Mouse (Mus musculus) C2C12 (cell line): Measurements from ENCODE around the gene Prpf4b.

ENCODE experiments used
- CEBPB ChIP-seq: IDR thresholded peaks from one replicate; pipeline ENCODE4 v1.6.1; 2011; ENCODE audit warnings: low read depth, mild to moderate bottlenecking, control low read depth, moderate library complexity
- CTCF ChIP-seq: IDR thresholded peaks from one replicate; pipeline ENCODE4 v1.5.1; 2011; ENCODE audit not compliant: control insufficient read depth, insufficient read depth, insufficient read length
- FOSL1 ChIP-seq: IDR thresholded peaks from one replicate; pipeline ENCODE4 v1.8.0; 2011; ENCODE audit warnings: mild to moderate bottlenecking, low read length; ENCODE audit not compliant: poor library complexity, insufficient read depth, severe bottlenecking
- MAX ChIP-seq: IDR thresholded peaks from one replicate; pipeline ENCODE4 v1.6.1; 2011; ENCODE audit warnings: mild to moderate bottlenecking, control low read depth
- MYOD1 ChIP-seq: IDR thresholded peaks from one replicate; pipeline ENCODE4 v1.6.1; 2011; ENCODE audit warnings: low read depth; ENCODE audit not compliant: control insufficient read depth, insufficient read length
- MYOG ChIP-seq: IDR thresholded peaks from one replicate; pipeline ENCODE4 v1.6.1; 2011; ENCODE audit not compliant: control insufficient read depth, insufficient read length; ENCODE audit errors: extremely low read depth
- USF1 ChIP-seq: IDR thresholded peaks from one replicate; pipeline ENCODE4 v1.6.1; 2011; ENCODE audit warnings: low read depth, mild to moderate bottlenecking, control low read depth, moderate library complexity

GRCm38 (mm10) chr13:34875166-34875710 is at the start of gene Prpf4b:
- TF ChIP-seq CTCF (no peak), CEBPB (no peak), MAX (peak; percentile 44), MYOG (no peak), MYOD1 (no peak), USF1 (no peak), FOSL1 (no peak)
